Mouse (Mus musculus) kidney, adult 9 months (tissue): ENCODE measurements around the gene Erlec1.

Experiments used
- DNase-seq: peaks from one replicate; pipeline ENCODE4 v3.0.0; 2022

Erlec1 gene

GRCm38 (mm10) chr11:30954279-30954725 is at the start of gene Erlec1:
Erlec1 (minus strand) TSS chr11:30954335.
- DNase-seq = peak; percentile 88

DNA sequence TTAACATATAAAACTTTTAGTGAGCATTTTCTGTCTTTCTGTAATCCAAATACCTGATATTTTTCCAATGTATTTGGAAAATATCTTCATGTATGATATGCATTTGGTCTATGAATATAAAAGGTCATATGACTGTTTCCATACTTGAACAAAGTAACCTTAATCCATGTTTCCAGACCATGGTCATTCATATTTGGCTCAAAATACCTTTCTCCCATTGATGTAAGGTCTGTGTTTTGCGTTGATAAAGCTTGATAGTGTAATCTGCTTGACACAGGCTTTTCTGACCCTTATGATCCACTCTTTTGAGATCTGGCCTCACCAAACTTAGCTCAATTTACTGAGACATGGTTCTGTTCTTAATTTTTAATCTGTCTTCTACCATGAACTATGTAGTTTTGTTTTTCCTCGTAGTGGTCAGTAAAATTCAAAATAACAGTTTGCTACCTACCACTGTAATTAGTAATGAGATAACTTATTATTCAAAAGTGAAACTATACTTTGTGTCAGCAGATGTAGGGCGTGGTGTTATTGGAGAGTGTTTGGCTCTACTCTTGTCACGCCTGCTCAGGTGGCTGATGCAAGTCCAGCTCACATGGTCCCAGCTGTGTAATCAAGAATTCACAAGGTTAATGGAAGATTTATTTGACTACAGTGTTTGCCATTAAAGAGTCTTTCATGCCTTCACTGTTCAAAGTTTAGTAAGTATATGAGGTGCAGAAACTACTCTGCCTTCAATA is 47.2 kb upstream of the Erlec1 start:
- peak; percentile 74 for DNase-seq

DNA sequence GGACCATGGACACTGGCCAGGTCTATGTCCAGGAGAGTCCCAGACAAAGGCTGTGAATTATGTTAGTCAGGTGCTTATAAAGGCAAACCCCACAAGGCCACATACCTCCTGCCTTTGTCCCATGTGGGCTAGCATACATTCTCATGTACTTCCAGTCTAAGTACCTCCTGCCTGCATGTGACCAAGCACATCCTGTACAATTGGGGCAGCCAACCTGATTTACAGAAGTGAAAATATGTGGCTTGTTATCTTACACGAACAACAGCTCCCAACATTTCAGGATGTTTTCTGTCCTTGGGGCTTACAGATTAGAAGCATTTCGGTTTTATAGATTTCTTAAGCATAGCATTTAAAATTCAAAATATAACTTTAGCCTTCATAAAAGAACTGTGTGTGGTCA is 45.9 kb upstream of the Erlec1 start:
- DNase-seq = no peak

GRCm38 (mm10) chr11:30998704-30999103 is 44.6 kb upstream of the Erlec1 start:
- no peak for DNase-seq

DNA sequence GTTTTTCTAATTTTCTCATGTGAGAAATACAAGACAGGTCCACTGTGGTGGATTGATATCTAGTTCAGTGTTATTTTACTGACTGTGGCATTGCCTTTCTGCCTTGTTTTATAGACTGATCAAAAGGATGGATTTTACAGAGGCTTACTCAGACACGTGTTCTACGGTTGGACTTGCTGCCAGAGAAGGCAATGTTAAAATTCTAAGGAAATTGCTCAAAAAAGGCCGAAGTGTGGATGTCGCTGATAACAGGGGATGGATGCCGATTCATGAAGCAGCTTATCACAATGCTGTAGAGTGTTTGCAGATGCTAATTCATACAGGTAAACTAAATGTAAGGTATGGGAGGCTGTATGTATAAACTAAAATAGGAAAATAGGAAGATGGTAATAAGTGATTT is 44.1 kb upstream of the Erlec1 start:
- no peak for DNase-seq

GRCm38 (mm10) chr11:30996670-30997069 is 42.5 kb upstream of the Erlec1 start:
- DNase-seq = no peak

- no peak for DNase-seq
Measured at GRCm38 (mm10) chr11:30986625-30987017, 32.5 kb upstream of the Erlec1 start.

GRCm38 (mm10) chr11:30985877-30986624 is 31.9 kb upstream of the Erlec1 start, which contains the start of gene Chac2:
Chac2 (minus strand) TSS chr11:30986350.
- DNase-seq = peak; percentile 97

- DNase-seq = peak; percentile 27
Measured at GRCm38 (mm10) chr11:30985237-30985636, 31.1 kb upstream of the Erlec1 start.

GRCm38 (mm10) chr11:30953469-30954154 is 523 bp downstream of the Erlec1 start:
- DNase-seq = peak; percentile 34

DNA sequence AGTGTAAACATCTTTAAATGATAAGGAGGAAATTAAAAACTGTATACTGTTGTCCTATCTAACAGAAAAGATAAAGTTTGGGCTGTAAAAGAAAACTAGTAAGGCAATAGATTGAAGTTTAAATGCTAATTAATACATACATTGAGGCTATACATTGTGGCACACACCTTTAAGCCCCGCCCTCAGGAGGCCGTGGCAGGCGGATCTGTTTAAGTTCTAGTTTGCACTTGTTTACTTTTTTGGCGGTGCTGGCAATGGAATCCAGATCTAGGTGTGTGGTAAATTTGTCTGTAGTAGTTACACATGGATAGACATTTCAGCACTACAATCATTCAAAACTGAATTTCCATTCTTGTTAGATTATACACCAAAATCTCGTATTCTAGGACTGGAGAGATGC is 1.3 kb downstream of the Erlec1 start:
- DNase-seq = no peak

DNA sequence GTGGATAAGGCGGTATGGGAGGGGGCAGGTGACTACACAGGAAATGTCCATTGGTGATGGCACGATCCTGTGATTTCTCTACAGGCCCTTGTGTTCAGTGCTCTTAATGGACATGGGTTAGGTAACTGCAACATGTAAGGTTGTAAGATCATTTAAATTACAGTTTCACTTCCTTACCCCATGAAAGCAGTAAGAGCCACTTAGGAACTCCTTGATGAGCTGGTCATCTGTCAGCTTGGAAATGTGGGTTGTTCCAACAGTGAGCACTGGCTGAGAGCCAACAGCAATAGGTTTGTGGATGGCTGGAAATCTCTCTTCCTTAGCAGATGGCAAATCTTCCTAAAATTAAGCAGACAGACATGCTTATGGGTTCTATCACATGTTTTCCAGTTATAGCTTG is 10.6 kb downstream of the Erlec1 start:
- DNase-seq = no peak

DNA sequence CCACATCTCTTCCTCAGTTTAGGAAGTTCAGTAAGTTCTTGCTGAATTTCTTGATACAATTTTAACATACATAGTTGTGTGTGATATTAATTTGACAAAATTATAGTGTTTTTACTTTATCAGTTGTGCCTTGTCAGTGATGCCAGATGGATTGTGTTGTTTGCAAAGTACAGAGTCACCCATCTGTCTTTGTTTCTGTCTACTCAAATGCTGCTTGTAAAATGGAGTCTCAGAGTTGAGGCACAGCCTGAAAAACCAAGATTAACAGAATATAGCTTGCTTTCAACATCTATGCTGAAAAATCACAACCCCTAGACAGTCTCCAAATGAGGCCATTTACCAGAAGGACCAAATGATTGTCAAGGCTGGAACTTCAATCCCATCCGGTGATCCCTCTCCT is 25.6 kb downstream of the Erlec1 start:
- no peak for DNase-seq

GRCm38 (mm10) chr11:30928079-30928478 is 26.1 kb downstream of the Erlec1 start:
- no peak for DNase-seq

DNA sequence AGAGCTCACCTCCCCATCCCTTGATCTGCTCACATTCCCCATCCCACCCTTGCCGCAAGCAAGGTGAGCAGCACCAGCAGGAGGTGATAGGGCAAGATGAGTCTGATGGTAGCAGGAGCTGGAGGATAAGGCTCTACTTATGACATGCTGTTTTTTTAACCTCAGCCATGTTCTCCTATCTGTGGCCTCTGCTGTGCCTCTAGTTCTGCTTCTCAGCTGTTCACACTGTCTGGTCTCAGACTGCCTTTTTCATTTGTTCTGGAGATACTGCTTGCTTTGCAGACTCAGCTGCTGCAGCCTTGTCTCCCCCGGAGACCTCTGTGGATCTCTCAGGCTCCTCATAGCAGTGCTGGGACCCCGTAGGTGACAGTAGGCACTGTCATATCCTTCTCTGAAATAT is 30.9 kb downstream of the Erlec1 start:
- no peak for DNase-seq

GRCm38 (mm10) chr11:30920641-30921040 is 33.5 kb downstream of the Erlec1 start:
- no peak for DNase-seq

- DNase-seq = no peak
Measured at GRCm38 (mm10) chr11:30912311-30912710, 41.8 kb downstream of the Erlec1 start.

DNA sequence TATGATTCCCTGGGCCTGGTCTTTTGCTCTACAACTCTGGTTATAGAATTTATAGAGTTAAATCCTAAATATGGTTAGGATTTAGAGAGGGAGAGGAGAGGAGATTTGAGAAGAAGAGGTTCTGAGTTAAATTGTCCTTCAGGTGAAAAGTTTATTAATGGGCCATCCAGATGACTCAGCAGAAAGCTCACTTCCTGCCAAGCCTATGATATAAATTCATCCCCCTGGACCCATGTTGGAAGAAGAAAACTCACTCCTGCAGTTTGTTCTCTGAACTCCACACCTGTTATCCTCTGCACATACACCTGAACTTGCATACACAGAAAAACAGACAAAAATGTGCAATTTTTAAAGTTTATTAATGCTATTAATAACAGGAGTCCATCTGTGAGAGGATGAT is 54.8 kb downstream of the Erlec1 start:
- DNase-seq = no peak

GRCm38 (mm10) chr11:30896201-30896600 is 57.9 kb downstream of the Erlec1 start:
- DNase-seq = no peak

DNA sequence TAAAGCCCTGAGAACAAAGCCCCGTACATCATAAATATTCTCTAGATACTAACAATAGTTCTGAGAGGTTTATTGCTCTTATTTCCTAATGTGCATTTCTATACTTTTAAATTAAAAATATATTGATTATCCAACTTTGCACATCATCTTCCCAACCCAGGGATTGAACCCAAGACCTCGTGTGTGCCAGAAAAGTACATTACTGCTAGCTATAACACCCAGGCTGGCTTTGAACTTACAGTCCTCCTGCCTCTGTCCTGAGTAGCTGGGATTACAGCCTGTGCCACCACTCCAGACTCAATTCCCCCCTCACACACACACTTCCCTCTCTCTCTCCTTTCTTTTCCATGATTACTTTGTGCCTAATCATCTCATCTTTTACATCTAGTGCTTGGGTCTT is 66.0 kb downstream of the Erlec1 start:
- no peak for DNase-seq

DNA sequence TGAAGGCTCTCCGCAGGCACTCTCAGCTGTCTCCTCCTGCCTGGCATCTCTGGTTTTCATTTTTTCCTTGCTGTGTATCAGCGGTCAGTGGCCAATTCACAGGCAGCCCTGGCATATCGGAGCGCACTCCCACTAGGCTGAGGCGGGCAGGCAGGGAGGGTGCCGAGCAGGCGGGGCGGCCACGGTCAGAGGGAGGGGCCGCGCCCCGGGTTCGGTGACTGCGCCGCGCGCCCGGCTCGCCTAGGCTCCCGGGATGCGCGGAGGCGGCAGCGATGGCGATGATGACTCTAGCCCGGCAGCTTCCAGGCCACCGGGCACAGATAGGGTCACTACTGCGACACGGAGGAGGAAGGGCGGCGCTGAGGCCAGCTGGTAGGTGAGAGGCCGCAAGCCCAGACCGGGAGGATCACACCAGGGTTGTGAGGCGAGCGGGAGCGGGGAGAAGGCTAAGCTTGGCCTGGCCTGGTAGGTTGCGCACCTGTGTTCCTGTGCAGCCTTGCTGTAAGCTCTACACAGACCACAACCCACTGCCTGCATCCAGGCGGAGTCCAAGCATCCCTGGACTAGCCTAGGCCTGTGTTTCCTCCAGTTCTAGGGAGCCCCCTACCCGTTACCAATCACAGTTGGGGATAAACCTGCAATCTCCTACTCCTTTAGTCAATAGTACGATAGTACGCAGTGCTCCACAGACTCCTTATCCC is 68.8 kb downstream of the Erlec1 start, which contains the start of the genes Gpr75 and Asb3:
TSS of gene Gpr75 (plus strand) at position 188 of the 701 bp plus-strand sequence.
TSS of gene Asb3 (plus strand) at position 246 of the 701 bp plus-strand sequence.
- DNase-seq = peak; percentile 28
